Mouse (Mus musculus): Measurements from ENCODE around the gene Fgf15.

DNA sequence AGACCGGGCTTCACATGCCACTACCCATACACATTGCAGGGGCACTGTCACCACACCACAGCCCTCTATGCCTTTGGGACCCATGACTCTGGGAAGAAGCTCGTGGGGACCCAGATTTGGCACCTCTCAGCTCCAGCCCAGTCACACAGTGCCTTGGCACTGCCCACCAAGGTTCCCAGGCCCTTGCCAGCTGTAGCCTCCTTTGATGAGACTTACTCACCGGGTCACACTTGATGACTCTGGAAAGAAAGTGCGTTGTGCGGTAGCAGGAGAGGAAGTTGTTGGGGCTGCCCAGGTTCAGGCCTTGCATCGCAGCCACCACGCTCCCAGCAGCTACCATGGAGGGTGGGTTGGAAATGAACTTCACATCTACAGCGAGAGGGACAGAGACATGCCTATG lies 37.5 kb downstream of the Fgf15 start:
- no peak for TF ChIP-seq CTCF (IDR thresholded peaks at IDR 0.05)
- TF ChIP-seq POLR2A (IDR thresholded peaks at IDR 0.05; ENCODE audit: insufficient read depth, low read depth, low read length): no peak
